ENCODE assay signal across 8 mouse cellular contexts in the genomic region with DNA sequence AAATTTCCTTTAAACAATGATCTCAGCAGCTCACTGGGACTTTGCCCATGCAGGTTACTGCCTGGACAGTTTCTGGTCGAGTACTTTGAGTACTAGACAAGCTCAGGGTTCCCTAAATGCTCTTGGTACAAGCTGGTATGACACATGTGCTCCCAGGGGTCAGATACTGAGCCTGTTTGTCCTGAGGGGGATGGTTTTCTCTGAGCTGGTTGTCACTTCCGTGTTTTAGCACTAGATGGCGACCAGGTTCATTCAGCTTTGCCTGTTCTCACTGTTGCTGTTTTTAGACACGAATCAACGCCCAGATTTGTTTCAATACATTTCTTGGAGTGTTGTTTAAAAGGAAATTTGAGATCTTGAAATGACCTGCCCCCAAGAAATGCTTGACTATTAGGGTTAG. TPM values are rescaled to one million over a fixed set of nuclear protein-coding genes. Genes with fewer than 3 reads are reported as not detected.
DNase-seq lines count a peak whose midpoint lies in the region; ATAC-seq and TF ChIP-seq lines count a peak whose summit lies in the region.

No protein-coding gene starts in this region.

- H3K4me2 ChIP-seq in kidney, embryonic 16.5 days (replicated peaks; ENCODE audit: low read depth, low read length) = no peak overlapping the region
- H3K4me2 ChIP-seq in heart, embryonic 13.5 days = no peak overlapping the region

- H3K9ac ChIP-seq in kidney, embryonic 16.5 days (replicated peaks; ENCODE audit: low read length) = no peak overlapping the region
- 0 out of 2 replicates have a peak overlapping the region, but pooled peaks have one; percentile 16 for H3K9ac ChIP-seq in heart, embryonic 13.5 days

- DNase-seq in kidney, adult 2 months = peak; percentile 67
- DNase-seq in MN1 (ENCODE audit: low spot score) = peak; percentile 66
- DNase-seq in cerebellum, adult 9-11 months = peak; percentile 31
- peak; percentile 38 to 40 for DNase-seq in left cerebral cortex, postnatal 10 days (ENCODE audit: extremely low spot score in 1 of 2, low spot score in 2 of 2)
- peak; percentile 64 for DNase-seq in naive thymus-derived CD4-positive, alpha-beta T cell, adult 2 months (ENCODE audit: low read depth)
- peak; percentile 63 for DNase-seq in thymus, postnatal 4 days

- H3K36me3 ChIP-seq in kidney, adult 2 months (ENCODE audit: control insufficient read depth, insufficient read depth, low read length) = 0 out of 2 replicates have a peak, but pooled peaks cover 2% of the 10 kb centered on the region
- H3K36me3 ChIP-seq in kidney, embryonic 16.5 days (ENCODE audit: insufficient read depth, low read length) = no peaks in the 10 kb centered on the region
- peaks cover 2% of the 10 kb centered on the region; the same call in 1 of the 2 replicates for H3K36me3 ChIP-seq in heart, embryonic 13.5 days

- H3K9me3 ChIP-seq in kidney, embryonic 16.5 days (ENCODE audit: low read length) = no peaks in the 10 kb centered on the region
- H3K9me3 ChIP-seq in heart, embryonic 13.5 days = no peaks in the 10 kb centered on the region

- no peak for ATAC-seq in kidney, embryonic 16.5 days (ENCODE audit: low FRiP score, low TSS enrichment)
- ATAC-seq in heart, embryonic 13.5 days (ENCODE audit: extremely low read depth, insufficient number of reproducible peaks, low FRiP score, low TSS enrichment) = no peak

- H3K4me3 ChIP-seq in kidney, adult 2 months (ENCODE audit: insufficient read depth, low read depth, low read length) = no peak overlapping the region
- no peak overlapping the region for H3K4me3 ChIP-seq in kidney, embryonic 16.5 days (ENCODE audit: low read length)
- H3K4me3 ChIP-seq in heart, embryonic 13.5 days = no peak overlapping the region

- no peaks in the 10 kb centered on the region for H3K27me3 ChIP-seq in kidney, adult 2 months (replicated peaks; ENCODE audit: control insufficient read depth, insufficient read depth, low read length)
- no peaks in the 10 kb centered on the region for H3K27me3 ChIP-seq in kidney, embryonic 16.5 days (ENCODE audit: insufficient read depth, low read length)
- no peaks in the 10 kb centered on the region for H3K27me3 ChIP-seq in heart, embryonic 13.5 days (replicated peaks)

- H3K27ac ChIP-seq in kidney, adult 2 months (ENCODE audit: insufficient read depth, low read depth, low read length) = no peak overlapping the region
- no peak overlapping the region for H3K27ac ChIP-seq in kidney, embryonic 16.5 days (ENCODE audit: low read length)
- no peak overlapping the region for H3K27ac ChIP-seq in heart, embryonic 13.5 days (replicated peaks)

- TF ChIP-seq CTCF in kidney, adult 2 months (conservative IDR thresholded peaks at IDR 0.05; ENCODE audit: insufficient read depth, insufficient read length, low read depth, low read length) = peak; percentile 71

- no peak for TF ChIP-seq POLR2A in kidney, adult 2 months (IDR thresholded peaks at IDR 0.05; ENCODE audit: low read depth, low read length)

- H3K4me1 ChIP-seq in kidney, adult 2 months (ENCODE audit: control insufficient read depth, insufficient read depth, low read length) = peaks cover 3% of the 10 kb centered on the region
- H3K4me1 ChIP-seq in kidney, embryonic 16.5 days (ENCODE audit: insufficient read depth, low read length) = peaks cover 15% of the 10 kb centered on the region
- H3K4me1 ChIP-seq in heart, embryonic 13.5 days = peaks cover 25% of the 10 kb centered on the region

- intact Hi-C loops in left cerebral cortex, postnatal 10 days (cut with DNase I) = loop anchor here (10.0 kb wide), 1 partner anchor 700 kb away; no protein-coding TSS in a partner anchor

- under 1% methylated on average over 5 of the region's 5 CpGs for WGBS in kidney, adult 2 months
- WGBS in kidney, embryonic 16.5 days = 5% methylated on average over 5 of the region's 5 CpGs
- WGBS in heart, embryonic 13.5 days = 5% methylated on average over 5 of the region's 5 CpGs

RNA-seq across cellular contexts. Expression of a gene that starts 2.6 kb away (rescaled TPM):
- 26.1 and 40.2 TPM in 2 replicates for polyA plus RNA-seq in kidney, adult 2 months (2012; rRNA removed)
- polyA plus RNA-seq in kidney, embryonic 16.5 days (2015; fragmentation: Nextera tagmentation; extraction: Ambion mirVana) = 227 and 229 TPM in 2 replicates
- 139 and 157 TPM in 2 replicates for polyA plus RNA-seq in heart, embryonic 13.5 days (2015; fragmentation: Nextera tagmentation; extraction: Ambion mirVana)
- total RNA-seq in left cerebral cortex, postnatal 10 days (2021) = 10 to 100 TPM; 82.0 to 88.2 TPM
